Mouse (Mus musculus) thymus, postnatal 0 days (tissue): ENCODE data around the gene Agpat4. TPM values are rescaled to one million over a fixed set of nuclear protein-coding genes. Genes with fewer than 3 reads are reported as not detected.

Experiments
- DNase-seq: peaks from one replicate; pipeline ENCODE4 v3.0.0-alpha.2; 2015; ENCODE audit warnings: low spot score
- polyA plus RNA-seq: library from polyadenylated mRNA; unstranded; fragments of >200 nt; fragmentation: Nextera tagmentation; extraction: Ambion mirVana; gene quantifications from 2 replicates; pipeline ENCODE4 v1.2.1, GENCODE M21; 2015

Agpat4 gene
- polyA plus RNA-seq, 1 experiment from 2014 or later, result 11.1 TPM

DNA sequence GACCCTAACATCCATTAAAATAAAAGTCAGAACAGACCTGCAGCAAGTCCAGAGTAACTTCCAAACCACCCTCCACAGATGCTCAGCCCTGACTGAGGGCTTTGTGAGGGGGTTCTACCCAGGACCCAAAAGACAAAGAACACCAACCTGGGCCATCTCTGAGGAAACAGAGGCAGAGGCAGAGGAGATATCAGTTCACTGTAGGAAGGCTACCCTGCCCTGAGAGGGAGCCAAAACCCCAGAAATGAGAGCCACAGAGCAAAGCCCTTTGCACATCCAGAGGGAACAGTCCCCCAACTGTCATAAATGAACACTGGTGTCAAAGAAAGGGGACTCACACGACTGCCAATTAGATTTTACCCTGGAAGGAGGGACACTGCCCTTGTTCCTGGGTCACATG lies 106.7 kb downstream of the Agpat4 start:
- DNase-seq, result no peak

DNA sequence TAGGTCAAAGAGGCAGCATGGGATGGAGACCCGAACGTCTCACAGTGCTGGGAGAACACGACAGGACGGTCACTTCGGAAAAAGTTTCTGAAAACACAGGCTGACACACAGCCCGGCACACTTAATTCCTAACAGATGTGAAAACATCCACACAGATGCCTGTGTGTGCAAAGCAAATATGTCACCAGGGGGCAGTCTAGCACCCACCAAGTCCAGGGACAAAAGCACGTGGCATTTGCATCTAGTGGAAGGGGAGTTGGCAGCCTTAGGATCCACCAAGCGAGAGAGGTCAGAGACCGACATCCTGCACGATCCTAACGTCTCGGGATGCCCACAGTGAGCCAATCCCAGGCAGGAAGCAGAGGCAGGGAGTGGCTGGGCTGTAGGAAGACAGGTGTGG lies 108.0 kb downstream of the Agpat4 start:
- peak; percentile 32 for DNase-seq

DNA sequence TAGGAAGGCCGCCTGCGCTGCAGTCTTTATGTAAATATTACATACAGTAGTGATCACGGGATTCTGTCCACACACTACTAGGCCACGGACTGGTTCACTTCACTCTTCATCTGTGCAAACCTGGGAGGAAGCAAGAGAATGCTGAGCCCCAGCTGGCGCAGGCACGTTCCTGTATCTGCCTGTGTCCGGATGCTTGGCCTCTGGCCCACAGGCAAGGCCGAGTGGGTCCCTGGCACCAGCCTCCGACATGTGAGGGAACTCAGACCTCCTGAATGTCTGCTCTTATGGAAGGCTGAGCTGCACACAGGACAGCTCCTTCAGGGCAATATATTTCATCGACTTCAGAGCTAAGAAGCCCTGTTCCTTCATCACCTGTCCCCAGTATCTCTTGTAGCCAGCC lies 109.5 kb downstream of the Agpat4 start:
- DNase-seq, result no peak

DNA sequence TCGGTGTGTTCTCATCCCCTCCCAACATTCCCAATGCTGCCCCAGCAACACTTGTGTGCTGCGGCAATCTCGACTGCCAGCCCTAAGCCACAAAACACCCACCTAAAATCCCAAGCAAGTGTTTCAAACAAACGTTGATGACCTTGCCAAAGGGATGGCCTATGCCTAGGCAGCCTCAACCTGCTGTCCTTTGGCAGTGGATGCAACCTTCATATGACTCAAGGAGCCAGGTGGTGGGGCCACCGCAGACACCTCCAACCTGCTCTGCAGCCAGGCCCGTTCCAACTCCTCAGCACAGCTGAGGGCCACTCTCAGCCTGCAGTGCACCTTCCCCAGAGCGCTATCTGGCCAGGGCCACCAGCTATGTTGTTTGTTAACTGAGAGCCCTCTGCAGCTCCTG lies 110.0 kb downstream of the Agpat4 start:
- no peak for DNase-seq

DNA sequence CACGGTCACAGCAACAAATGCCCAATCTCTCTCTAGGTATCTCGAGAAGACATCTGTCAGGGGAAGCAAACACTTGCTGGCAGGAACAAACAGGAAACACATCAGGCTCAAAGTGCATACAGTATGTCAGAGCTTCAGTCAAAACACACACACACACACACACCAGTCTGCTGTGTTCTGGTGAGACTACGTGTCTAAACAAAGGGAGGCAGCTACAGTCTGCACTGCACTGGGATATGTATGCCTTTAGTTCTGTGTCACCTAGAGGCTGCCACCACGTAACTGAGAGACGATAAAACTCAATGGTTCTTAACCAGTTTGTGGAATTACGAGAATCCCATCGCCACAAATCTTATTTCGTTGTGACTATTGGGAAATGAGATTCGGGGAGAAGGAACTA lies 111.3 kb downstream of the Agpat4 start:
- DNase-seq, result no peak

DNA sequence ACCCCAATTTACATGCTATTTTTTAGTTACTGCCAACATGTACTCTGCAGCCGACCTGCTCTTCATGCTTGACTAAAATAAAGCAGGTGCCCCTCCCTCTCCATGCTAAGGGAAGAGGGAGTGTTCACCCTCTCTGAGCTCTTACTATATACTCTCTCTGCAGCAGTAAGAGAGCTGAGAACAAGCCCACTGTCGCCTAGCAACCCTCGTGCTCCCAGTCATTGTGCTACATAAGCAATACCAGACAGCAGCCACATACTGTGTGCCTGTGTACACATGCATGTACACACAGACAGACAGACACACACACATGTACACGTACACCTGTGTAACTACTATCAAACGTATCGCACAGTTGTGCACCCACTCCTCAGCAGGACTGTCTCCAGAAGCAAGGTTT lies 111.7 kb downstream of the Agpat4 start:
- DNase-seq, result no peak

DNA sequence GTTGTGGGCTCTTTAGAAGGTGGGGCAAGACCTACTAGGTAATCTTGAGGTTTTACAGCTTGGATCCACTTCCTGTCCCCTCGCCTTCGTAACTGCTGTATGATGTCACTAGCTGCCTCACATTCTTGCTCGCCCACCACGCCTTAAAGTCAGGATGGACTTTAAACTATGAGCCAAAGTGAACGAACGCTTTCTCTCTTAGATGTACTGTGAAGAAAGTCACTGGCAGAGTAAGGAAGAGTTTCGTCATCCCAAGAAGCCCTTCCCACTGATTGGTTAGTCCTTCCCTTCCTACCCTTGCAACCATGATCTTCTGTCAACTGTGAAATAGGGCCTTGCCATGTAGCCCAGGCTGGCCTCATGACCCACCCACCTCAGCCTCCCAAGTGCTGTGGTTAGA lies 112.6 kb downstream of the Agpat4 start:
- no peak for DNase-seq

DNA sequence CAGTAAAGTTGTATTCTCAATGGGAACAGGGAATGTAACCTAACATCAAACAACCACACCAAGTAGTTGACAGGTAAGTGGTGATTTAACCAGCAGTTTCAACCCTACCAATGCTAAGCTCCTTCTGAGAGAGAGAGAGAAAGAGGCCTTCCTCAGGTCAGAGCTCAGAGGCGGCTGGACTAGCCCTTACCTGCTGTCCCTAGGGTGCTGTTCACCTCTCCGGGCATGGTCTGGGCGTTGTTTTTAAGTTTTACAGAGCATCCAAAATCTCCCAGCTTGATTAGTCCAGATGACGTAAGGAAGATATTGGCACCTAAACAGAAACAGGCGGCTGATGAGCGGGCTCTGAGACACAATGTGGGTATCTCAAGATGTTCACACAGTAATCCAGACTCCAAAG lies 114.2 kb downstream of the Agpat4 start:
- DNase-seq, result no peak

DNA sequence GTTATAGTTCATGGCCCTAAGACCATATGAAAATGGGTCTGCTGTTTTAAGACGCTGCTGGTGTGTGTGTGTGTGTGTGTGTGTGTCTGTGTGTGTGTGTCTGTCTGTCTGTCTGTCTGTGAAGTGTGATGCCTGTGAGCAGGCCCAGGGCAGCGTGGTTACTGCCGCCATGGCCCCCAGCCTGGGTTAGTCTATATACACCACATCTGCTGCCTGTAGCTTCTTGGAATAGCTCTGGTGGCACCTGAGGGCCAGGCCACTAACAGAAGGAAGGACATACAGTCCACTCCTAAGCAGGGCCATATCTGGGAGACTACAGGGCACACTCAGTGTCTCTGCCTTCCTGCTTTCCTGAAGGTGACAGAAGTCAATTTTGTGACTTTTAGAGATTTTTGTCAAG lies 122.2 kb downstream of the Agpat4 start:
- DNase-seq, result no peak

DNA sequence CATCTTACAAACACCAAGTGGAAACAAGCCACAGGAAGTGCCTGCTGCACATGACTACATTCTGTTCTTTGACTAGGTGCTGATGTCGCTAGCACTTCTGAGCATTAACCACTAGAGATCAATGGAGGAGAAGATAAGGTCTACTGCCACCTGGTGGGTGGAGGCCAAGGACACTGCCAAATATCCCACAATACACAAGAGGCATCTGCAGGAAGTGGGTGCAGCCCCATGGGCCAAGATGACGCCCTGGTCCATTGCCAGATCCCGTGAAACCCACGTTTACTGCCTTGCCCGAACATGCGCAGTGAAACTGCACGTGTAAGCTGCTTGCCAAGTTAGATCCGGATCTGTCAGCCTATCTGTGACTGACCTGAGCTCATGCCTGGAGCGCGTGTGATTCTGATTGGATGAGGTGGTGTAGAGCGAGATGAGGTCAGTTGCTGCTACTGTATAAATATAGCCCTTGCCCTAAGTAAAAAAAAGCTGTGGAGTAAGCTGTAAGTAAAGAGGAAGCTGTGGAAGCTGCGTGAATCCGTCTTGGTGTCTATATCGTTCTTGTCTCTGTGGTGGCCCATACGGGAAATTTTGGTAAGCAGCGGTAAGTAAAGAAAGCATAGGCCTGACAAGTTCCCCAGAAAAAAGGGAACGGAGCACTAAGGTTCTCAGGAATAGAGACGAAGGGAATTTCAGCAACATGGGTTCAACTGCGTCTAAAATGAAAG lies 131.4 kb downstream of the Agpat4 start:
- DNase-seq, result peak; percentile 38

DNA sequence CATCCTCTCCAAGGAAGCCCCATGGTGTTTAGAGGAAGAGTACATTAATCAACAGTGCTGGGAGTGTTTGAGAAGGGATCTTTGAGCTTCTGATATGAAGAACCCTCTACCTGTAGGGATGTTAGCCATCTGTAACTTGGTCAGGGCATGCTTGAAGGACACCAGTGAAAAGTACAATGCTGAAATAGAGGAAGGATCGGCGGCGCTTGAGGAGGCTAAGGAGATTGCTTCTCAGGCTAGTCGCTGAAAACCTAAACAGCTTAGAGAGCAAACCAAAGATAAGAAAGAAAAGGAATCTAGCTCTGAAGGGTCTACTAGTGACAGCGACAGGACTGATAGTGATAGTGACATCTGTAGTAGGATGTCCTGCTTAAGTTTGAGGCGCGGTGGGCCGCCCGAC lies 132.1 kb downstream of the Agpat4 start:
- no peak for DNase-seq

DNA sequence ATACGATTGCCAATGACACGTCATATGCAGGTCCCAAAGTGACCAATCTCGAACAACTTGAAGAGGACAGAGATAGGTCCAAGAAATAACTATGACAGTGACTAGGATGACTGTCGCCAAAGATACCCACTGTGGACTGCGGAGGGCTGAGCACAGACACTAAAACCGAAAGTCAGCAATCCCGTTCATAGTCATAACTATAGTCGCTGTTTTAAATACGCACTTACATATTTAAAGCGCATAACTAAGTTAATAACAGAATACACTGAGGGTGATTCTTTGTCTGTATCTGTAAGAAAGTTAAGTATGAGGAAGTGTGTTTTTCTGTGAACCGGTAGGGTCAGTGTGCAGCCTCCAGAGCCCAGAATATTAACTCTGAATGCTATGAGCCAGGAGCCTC lies 137.6 kb downstream of the Agpat4 start:
- DNase-seq, result no peak

DNA sequence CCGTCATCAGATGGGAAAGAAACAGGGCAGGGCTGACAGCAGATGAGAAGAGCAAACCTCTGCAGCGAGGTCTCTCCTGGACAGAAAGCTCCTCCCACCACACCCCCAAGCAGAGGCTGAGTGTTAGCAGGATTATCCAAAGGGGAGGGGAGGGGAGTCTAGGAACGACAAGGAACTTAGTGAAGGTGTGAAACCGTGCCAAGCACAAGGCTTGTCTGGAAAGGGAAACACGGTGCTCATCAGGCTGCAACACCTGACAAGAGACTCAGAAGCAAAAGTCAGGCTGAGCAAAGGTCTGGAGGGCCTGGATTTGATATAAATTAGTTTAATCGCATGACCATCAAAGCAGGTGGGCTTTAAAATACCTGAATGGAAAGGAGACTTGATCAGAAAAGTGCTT lies 140.0 kb downstream of the Agpat4 start:
- no peak for DNase-seq

DNA sequence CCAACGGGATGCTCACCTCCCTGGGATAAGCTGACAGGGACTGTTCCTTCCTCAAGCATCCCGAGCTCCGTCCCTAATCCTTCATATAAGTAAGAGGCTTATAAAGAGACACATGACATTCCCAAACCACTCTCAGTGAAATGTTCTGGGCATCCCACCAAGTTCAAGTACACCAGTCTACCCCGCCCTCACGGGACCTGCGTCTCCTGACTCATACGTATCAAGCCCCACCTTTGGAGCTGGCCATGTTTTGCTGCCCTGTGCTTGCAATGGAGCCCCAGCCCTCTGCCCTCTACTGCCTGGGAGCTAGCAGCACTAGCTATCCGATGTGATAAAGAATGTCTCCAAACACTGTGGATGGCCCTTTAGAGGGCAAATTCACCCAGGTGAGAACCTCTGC lies 141.5 kb downstream of the Agpat4 start:
- DNase-seq, result no peak

DNA sequence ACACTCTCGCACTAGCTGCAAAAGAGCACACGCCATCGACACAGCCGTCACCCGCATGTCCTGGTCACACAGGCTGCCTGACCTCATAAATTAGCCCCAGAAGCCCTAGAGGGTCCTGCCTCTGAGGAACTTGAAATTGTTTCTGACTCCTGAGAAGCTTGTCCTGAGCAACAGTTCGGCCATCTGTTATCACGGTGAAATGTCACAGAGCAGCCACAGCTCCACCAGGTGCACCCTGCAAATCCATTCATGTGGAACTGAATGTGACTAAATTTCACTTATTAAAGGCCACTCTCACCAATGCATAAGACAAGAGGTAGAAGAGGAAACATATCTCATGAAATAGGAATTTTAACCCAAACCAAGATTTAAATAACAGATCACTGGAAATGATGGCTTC lies 142.9 kb downstream of the Agpat4 start:
- no peak for DNase-seq

DNA sequence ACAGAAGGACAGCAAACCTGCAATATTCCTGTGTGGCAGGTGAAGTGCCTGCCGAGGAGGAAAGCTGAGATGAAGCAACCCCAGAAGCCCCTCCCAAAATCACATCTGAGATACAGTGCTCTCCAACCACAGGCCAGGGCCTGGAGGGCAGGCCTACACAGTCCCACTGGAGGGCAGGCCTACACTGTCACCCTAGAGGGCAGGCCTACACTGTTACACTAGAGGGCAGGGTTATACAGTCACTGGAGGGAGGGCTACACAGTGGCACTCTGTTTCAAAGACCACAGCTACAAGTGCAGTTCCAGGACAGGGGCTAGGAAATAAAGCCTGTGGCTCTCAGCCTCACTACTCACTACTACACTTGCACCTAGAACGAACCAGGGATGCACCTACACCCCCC lies 143.4 kb downstream of the Agpat4 start:
- DNase-seq, result no peak

DNA sequence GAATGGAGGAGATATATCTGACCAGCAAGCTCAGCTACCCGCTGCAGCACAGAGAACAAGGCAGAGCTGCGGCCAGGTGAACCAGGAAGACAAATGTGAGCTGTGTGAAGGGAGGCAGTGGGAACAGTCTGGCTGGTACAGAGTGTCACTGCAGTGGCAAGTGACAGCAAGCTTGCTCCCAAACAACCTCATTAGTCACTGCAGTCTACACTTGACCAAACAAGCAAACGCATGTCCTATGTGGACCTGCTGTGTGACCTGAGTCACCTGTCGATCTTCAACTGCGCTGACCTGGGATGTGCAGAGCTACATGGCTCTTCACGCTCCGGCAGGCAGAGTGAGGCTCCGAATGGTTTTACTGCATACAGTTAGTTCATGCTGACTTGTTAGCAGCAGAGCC lies 144.3 kb downstream of the Agpat4 start:
- no peak for DNase-seq

DNA sequence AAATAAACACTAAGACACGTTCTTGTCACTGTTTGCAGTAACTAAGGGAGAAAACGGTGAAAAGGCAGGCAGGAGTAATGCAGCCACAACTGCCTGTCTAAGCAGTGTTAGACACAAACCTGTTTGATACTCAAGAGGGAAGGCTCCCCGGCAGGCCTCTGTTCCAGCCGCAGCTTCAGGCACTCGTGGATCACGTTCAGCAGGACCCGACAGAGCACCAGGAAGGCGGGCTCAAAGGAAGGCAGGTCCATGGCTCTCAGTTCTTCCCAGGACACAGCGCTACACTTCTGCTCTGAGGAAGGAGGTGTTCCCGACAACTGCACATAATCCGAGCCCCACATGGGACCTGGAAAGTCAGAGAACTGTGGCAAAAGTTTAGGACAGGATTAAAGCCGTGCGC lies 145.3 kb downstream of the Agpat4 start:
- DNase-seq, result no peak

DNA sequence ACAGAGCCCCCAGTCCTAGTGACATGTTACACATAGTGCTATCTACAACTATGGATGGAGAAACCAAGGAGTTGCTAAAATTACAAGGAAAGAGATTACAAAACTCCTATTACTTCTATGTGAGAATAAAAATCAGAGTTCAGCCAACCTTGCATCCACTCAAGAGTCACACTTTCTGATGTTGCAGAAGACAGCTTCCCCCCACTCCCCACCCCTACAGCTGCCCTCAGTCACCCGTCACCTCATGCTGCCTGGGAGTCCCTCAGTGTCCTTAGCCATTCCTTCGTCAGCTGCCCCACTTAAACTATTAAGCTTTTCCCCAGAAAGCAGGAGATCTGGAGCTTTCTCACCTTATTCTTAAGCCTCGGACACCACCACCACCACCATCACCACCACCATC lies 145.8 kb downstream of the Agpat4 start:
- no peak for DNase-seq

DNA sequence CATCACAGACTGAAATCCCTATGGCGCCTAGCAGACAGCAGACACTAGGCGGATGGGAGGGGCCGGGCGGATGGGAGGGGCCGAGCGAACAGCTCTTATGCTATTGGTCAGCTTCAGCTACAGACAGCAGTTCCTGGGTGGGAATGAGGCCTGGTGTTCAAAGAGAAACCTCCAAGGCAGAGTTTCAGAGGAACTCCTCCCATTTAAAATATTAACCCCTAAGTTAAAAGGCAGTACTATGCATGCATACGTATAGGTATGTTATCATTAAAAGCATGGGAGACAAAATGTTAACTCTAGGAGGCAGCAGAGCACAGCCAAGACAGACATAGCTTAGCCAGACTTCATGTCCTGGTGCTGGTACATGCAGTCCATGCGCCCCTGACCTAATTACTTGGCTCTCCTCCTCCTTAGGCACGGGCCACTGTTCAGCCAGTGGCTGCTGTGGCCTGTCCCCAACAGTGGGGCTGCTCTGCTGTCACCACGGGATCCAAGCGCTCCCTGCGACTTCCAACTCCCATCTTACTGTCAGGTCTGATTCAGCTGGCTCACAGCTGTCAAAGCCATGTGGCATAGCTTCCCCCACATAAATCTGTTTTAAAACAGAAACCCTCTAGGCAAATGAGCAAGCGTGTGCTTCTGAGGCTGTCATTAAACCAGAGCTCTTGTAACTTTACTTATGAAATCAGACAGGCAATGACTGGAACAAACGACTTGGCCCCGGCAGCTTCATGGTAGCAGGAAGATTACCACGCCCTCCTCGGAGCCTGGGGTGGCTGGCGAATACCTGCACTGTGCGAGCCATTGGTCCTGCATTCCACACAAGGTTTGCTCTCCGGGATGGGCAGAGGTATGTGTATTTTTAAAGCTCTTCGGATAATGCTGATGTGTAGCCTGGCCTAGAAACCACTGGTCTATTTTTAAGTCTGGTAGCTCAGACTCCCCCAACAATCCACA lies 147.7 kb downstream of the Agpat4 start:
- no peak for DNase-seq

DNA sequence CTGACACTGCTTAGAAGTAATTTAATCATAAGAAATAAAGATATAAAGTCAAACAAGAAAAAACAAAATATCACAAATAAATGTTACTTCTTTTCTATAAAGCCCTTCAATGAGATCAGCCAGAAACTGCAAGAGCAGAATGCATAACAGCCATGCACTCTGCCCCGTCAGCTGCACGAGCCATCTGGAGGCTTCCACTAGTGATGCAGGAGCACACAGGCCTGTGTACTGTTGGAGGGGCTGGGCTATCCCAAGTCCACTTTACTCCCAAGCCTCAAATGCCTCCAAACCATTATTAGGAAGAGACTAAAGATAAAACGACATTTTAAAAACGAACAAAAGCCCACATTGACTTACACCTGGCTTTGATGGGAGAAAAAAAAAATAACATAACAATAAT lies 149.6 kb downstream of the Agpat4 start:
- no peak for DNase-seq

DNA sequence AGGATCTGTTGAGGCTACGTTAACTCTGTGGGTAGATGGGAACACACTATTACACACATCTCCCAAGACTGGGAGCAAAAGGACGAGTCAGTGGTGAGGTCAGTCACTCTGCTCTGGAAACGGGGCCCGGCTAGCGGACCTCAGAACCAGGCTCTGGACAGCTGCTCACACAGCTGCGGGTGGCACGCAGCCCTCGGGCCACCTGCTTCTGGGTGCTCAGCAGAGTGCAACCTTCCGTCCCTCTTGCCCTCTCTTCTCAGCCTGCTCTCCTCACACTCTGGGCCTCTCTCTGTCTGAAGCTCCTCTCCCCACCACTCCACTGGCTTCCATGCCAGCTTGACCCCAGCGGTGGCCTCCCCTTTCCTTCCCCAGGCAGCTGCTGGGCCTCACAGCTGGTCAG lies 150.0 kb downstream of the Agpat4 start:
- DNase-seq, result no peak
